Comparison of ENCODE assay signal across 12 mouse cellular contexts in genomic region chr7:113150789-113151188, GRCm38 (mm10). TPM values are rescaled to one million over a fixed set of nuclear protein-coding genes. Genes with fewer than 3 reads are reported as not detected.
DNase-seq lines count a peak whose midpoint lies in the region; ATAC-seq and TF ChIP-seq lines count a peak whose summit lies in the region.
"Had no signal": no experiment of that assay in that cellular context is flagged by ENCODE, and none has a peak within 500 bp of the region (broad histone marks: within the 10 kb centered on the region; RNA-seq: fewer than 3 reads in every experiment).

No protein-coding gene starts in this region.

- H3K9me3 ChIP-seq in lung, embryonic 14.5 days (ENCODE audit: low read depth, low read length) = no peaks in the 10 kb centered on the region
- no peaks in the 10 kb centered on the region for H3K9me3 ChIP-seq in kidney, embryonic 15.5 days (replicated peaks)
- no peaks in the 10 kb centered on the region for H3K9me3 ChIP-seq in stomach, postnatal 0 days (ENCODE audit: control insufficient read depth, low read length)
- no peaks in the 10 kb centered on the region for H3K9me3 ChIP-seq in midbrain, embryonic 16.5 days (replicated peaks; ENCODE audit: control insufficient read depth, low read length, poor library complexity, severe bottlenecking)
- H3K9me3 ChIP-seq: neural tube, embryonic 12.5 days had no signal

- no peak for TF ChIP-seq EP300 in stomach, postnatal 0 days (optimal IDR thresholded peaks at IDR 0.05)

- H3K36me3 ChIP-seq in lung, embryonic 14.5 days (ENCODE audit: insufficient read depth) = no peaks in the 10 kb centered on the region
- H3K36me3 ChIP-seq in kidney, embryonic 15.5 days = no peaks in the 10 kb centered on the region
- H3K36me3 ChIP-seq in stomach, postnatal 0 days (ENCODE audit: control insufficient read depth, insufficient read depth, low read length) = no peaks in the 10 kb centered on the region
- no peaks in the 10 kb centered on the region for H3K36me3 ChIP-seq in midbrain, embryonic 16.5 days (ENCODE audit: control insufficient read depth, insufficient read depth, low read length)
- H3K36me3 ChIP-seq: neural tube, embryonic 12.5 days had no signal

- H3K4me2 ChIP-seq in lung, embryonic 14.5 days = no peak overlapping the region
- no peak overlapping the region for H3K4me2 ChIP-seq in kidney, embryonic 15.5 days
- no peak overlapping the region for H3K4me2 ChIP-seq in stomach, postnatal 0 days (replicated peaks; ENCODE audit: low read depth)
- no peak overlapping the region for H3K4me2 ChIP-seq in midbrain, embryonic 16.5 days (ENCODE audit: low read length)
- H3K4me2 ChIP-seq: neural tube, embryonic 12.5 days had no signal

- no peak for ATAC-seq in lung, embryonic 14.5 days (ENCODE audit: insufficient read depth)
- 0 out of 2 replicates have a peak, but pooled peaks have one; percentile 25 for ATAC-seq in kidney, embryonic 15.5 days (replicated peaks; ENCODE audit: low FRiP score)
- ATAC-seq in stomach, postnatal 0 days (ENCODE audit: low FRiP score, low TSS enrichment) = no peak
- no peak for ATAC-seq in midbrain, embryonic 16.5 days
- ATAC-seq: hindbrain, embryonic 16.5 days had no signal

- WGBS in lung, embryonic 14.5 days = 27% methylated on average over 6 of the region's 6 CpGs
- WGBS in lung, adult 2 months = 13% methylated on average over 6 of the region's 6 CpGs
- WGBS in kidney, embryonic 15.5 days = 47% methylated on average over 6 of the region's 6 CpGs
- 27% methylated on average over 6 of the region's 6 CpGs for WGBS in stomach, postnatal 0 days
- WGBS in midbrain, embryonic 16.5 days = 45% methylated on average over 6 of the region's 6 CpGs

- no peak overlapping the region for H3K4me3 ChIP-seq in lung, embryonic 14.5 days (ENCODE audit: low read depth, low read length)
- no peak overlapping the region for H3K4me3 ChIP-seq in lung, adult 2 months (replicated peaks; ENCODE audit: extremely low read depth, low read depth, low read length)
- no peak overlapping the region for H3K4me3 ChIP-seq in kidney, embryonic 15.5 days (replicated peaks)
- no peak overlapping the region for H3K4me3 ChIP-seq in stomach, postnatal 0 days (ENCODE audit: low read depth, low read length)
- H3K4me3 ChIP-seq in midbrain, embryonic 16.5 days (ENCODE audit: low read depth, low read length) = no peak overlapping the region
- H3K4me3 ChIP-seq: neural tube, embryonic 12.5 days had no signal

- no peak for TF ChIP-seq POLR2A in lung, adult 2 months (IDR thresholded peaks at IDR 0.05; ENCODE audit: borderline replicate concordance, extremely low read depth, low read depth, low read length)

- TF ChIP-seq CTCF in lung, embryonic 14.5 days (IDR thresholded peaks at IDR 0.05; ENCODE audit: low read depth) = no peak
- TF ChIP-seq CTCF in lung, adult 2 months (IDR thresholded peaks at IDR 0.05; ENCODE audit: insufficient read depth, low read length) = no peak
- no peak for TF ChIP-seq CTCF in stomach, postnatal 0 days (IDR thresholded peaks at IDR 0.05; ENCODE audit: low read depth)

- peak; percentile 31 for DNase-seq in adrenal gland, postnatal 14 days
- DNase-seq in adrenal gland, postnatal 25 days = no peak
- DNase-seq in lung, embryonic 14.5 days = peak; percentile 61
- no peak for DNase-seq in lung, adult 2 months
- no peak for DNase-seq in stomach, postnatal 0 days (ENCODE audit: low spot score)
- no peak for DNase-seq in layer of hippocampus, adult 9-11 months
- DNase-seq: spleen, adult 18-20 months had no signal

- 0 out of 2 replicates have a peak, but pooled peaks cover 2% of the 10 kb centered on the region for H3K4me1 ChIP-seq in lung, embryonic 14.5 days (ENCODE audit: insufficient read depth)
- H3K4me1 ChIP-seq in lung, adult 2 months (ENCODE audit: control insufficient read depth, insufficient read depth, low read length) = peaks cover 5% of the 10 kb centered on the region; the same call in 1 of the 2 replicates
- H3K4me1 ChIP-seq in kidney, embryonic 15.5 days = peaks cover 27% of the 10 kb centered on the region
- H3K4me1 ChIP-seq in stomach, postnatal 0 days (replicated peaks; ENCODE audit: control insufficient read depth, insufficient read depth) = peaks cover 7% of the 10 kb centered on the region
- peaks cover 9% of the 10 kb centered on the region for H3K4me1 ChIP-seq in midbrain, embryonic 16.5 days (ENCODE audit: control insufficient read depth, insufficient read depth, low read length)

- H3K27ac ChIP-seq in lung, embryonic 14.5 days (ENCODE audit: low read depth) = peak overlapping the region; percentile 67; the same call in 1 of the 2 replicates
- H3K27ac ChIP-seq in kidney, embryonic 15.5 days = peak overlapping the region; percentile 64
- peak overlapping the region; percentile 75; the same call in 1 of the 2 replicates for H3K27ac ChIP-seq in stomach, postnatal 0 days (replicated peaks)
- H3K27ac ChIP-seq in midbrain, embryonic 16.5 days (ENCODE audit: low read length) = no peak overlapping the region
- H3K27ac ChIP-seq: neural tube, embryonic 12.5 days had no signal

- no peaks in the 10 kb centered on the region for H3K27me3 ChIP-seq in lung, embryonic 14.5 days (ENCODE audit: insufficient read depth, low read length)
- H3K27me3 ChIP-seq in kidney, embryonic 15.5 days = no peaks in the 10 kb centered on the region
- no peaks in the 10 kb centered on the region for H3K27me3 ChIP-seq in stomach, postnatal 0 days (ENCODE audit: control insufficient read depth, insufficient read depth, low read length)
- H3K27me3 ChIP-seq in midbrain, embryonic 16.5 days (ENCODE audit: control insufficient read depth, insufficient read depth, low read depth, low read length) = no peaks in the 10 kb centered on the region
- H3K27me3 ChIP-seq: neural tube, embryonic 12.5 days; Patski had no signal

- no peak overlapping the region for H3K9ac ChIP-seq in lung, embryonic 14.5 days
- no peak overlapping the region for H3K9ac ChIP-seq in kidney, embryonic 15.5 days
- no peak overlapping the region for H3K9ac ChIP-seq in stomach, postnatal 0 days (ENCODE audit: low read length)
- no peak overlapping the region for H3K9ac ChIP-seq in midbrain, embryonic 16.5 days (ENCODE audit: low read depth, low read length)
- H3K9ac ChIP-seq: neural tube, embryonic 12.5 days had no signal

RNA-seq across cellular contexts. Expression of gene Arntl, which starts 56.5 kb away (rescaled TPM):
- 30.6 and 41.6 TPM in 2 replicates for total RNA-seq in adrenal gland, postnatal 14 days (2021)
- total RNA-seq in adrenal gland, postnatal 25 days (2021) = 5.4 and 13.8 TPM in 2 replicates
- polyA plus RNA-seq in lung, embryonic 14.5 days (2014; fragmentation: Nextera tagmentation; extraction: Ambion mirVana) = 10.3 and 10.6 TPM in 2 replicates
- 4.6 and 15.8 TPM in 2 replicates for polyA plus RNA-seq in lung, adult 2 months (2012; rRNA removed)
- polyA plus RNA-seq in kidney, embryonic 15.5 days (2015; fragmentation: Nextera tagmentation; extraction: Ambion mirVana) = 9.3 and 10.1 TPM in 2 replicates
- 6.6 and 7.3 TPM in 2 replicates for polyA plus RNA-seq in stomach, postnatal 0 days (2015; fragmentation: Nextera tagmentation; extraction: Ambion mirVana)
- 21.0 and 22.8 TPM in 2 replicates for polyA plus RNA-seq in midbrain, embryonic 16.5 days (2015; fragmentation: Nextera tagmentation; extraction: Ambion mirVana)

Comparison
In these comparisons a context has a peak if more than half of its experiments do, and no peak if none do; other contexts are left out.
1. DNase-seq: peak in adrenal gland, postnatal 14 days (single experiment) and lung, embryonic 14.5 days (single experiment); none in adrenal gland, postnatal 25 days (single experiment), lung, adult 2 months (single experiment), stomach, postnatal 0 days (single experiment) and layer of hippocampus, adult 9-11 months (single experiment).